Mouse (Mus musculus) 3134 (cell line): ENCODE measurements around the gene Slc22a3.
A peak's percentile ranks its signal among the peaks of the same experiment; 100 is the strongest.

ENCODE experiments used
- DNase-seq: peaks from one replicate; pipeline ENCODE4 v3.0.0-alpha.2; 2011; ENCODE audit warnings: low spot score; ENCODE audit not compliant: insufficient read length; ENCODE audit errors: extremely low read depth

The Slc22a3 gene

GRCm38 (mm10) chr17:12412181-12412890 is 95.2 kb downstream of the Slc22a3 start:
- no peak for DNase-seq

- DNase-seq = no peak
These were observed 98.1 kb downstream of the Slc22a3 start for GRCm38 (mm10) chr17:12409346-12409944.

GRCm38 (mm10) chr17:12403420-12403819 is 104.1 kb downstream of the Slc22a3 start:
- DNase-seq = no peak

- no peak for DNase-seq
These were observed 111.3 kb downstream of the Slc22a3 start for GRCm38 (mm10) chr17:12396163-12396677.

GRCm38 (mm10) chr17:12388239-12388638 is 119.3 kb downstream of the Slc22a3 start:
- DNase-seq = no peak

- DNase-seq = no peak
These were observed 119.7 kb downstream of the Slc22a3 start for GRCm38 (mm10) chr17:12387781-12388180.

GRCm38 (mm10) chr17:12385049-12385794 is 122.3 kb downstream of the Slc22a3 start:
- DNase-seq = no peak

- no peak for DNase-seq
These were observed 125.0 kb downstream of the Slc22a3 start for GRCm38 (mm10) chr17:12382531-12382930.

- no peak for DNase-seq
These were observed 125.9 kb downstream of the Slc22a3 start for GRCm38 (mm10) chr17:12381579-12381978.

- DNase-seq = no peak
These were observed 127.2 kb downstream of the Slc22a3 start for GRCm38 (mm10) chr17:12380287-12380686.

GRCm38 (mm10) chr17:12377981-12378705 is 129.4 kb downstream of the Slc22a3 start, which contains the start of gene Plg:
TSS of gene Plg (plus strand) at chr17:12378608.
- no peak for DNase-seq

- no peak for DNase-seq
These were observed 133.8 kb downstream of the Slc22a3 start for GRCm38 (mm10) chr17:12373601-12374144.

GRCm38 (mm10) chr17:12372021-12372420 is 135.5 kb downstream of the Slc22a3 start:
- DNase-seq = peak; percentile 23

GRCm38 (mm10) chr17:12371310-12371925 is 136.1 kb downstream of the Slc22a3 start:
- DNase-seq = peak; percentile 30

GRCm38 (mm10) chr17:12370289-12370688 is 137.2 kb downstream of the Slc22a3 start:
- no peak for DNase-seq

GRCm38 (mm10) chr17:12369393-12369792 is 138.1 kb downstream of the Slc22a3 start:
- no peak for DNase-seq
